Mouse (Mus musculus) heart, embryonic 12.5 days (tissue): ENCODE data around the gene Ints14. TPM values are rescaled to one million over a fixed set of nuclear protein-coding genes. Genes with fewer than 3 reads are reported as not detected.

Experiments used
- ATAC-seq: fragments of 200-750 bp; cut with Nextera tagmentation; 2 replicates; pipeline ENCODE4 v1.8.0; 2017; ENCODE audit warnings: moderate TSS enrichment, moderate library complexity; ENCODE audit not compliant: insufficient number of reproducible peaks, low FRiP score
- H3K27ac ChIP-seq: fragments of 300-500 bp; sonication (generic); 2 replicates; pipeline ENCODE4 v1.5.1; 2016; ENCODE audit warnings: mild to moderate bottlenecking, moderate library complexity; ENCODE audit not compliant: poor library complexity, severe bottlenecking
- H3K27me3 ChIP-seq: fragments of 300-500 bp; sonication (generic); replicated peaks from 2 replicates; pipeline ENCODE4 v1.6.1; 2016; ENCODE audit warnings: mild to moderate bottlenecking, moderate library complexity
- H3K36me3 ChIP-seq: fragments of 300-500 bp; sonication (generic); 2 replicates; pipeline ENCODE4 v1.6.1; 2016; ENCODE audit warnings: mild to moderate bottlenecking, moderate library complexity
- H3K4me1 ChIP-seq: fragments of 300-500 bp; sonication (generic); replicated peaks from 2 replicates; pipeline ENCODE4 v1.6.1; 2016; ENCODE audit warnings: mild to moderate bottlenecking
- H3K4me2 ChIP-seq: fragments of 300-500 bp; sonication (generic); 2 replicates; pipeline ENCODE4 v1.6.1; 2016; ENCODE audit warnings: mild to moderate bottlenecking, moderate library complexity
- H3K4me3 ChIP-seq: fragments of 300-500 bp; sonication (generic); 2 replicates; pipeline ENCODE4 v1.5.1; 2016; ENCODE audit warnings: mild to moderate bottlenecking
- H3K9ac ChIP-seq: fragments of 300-500 bp; sonication (generic); 2 replicates; pipeline ENCODE4 v1.6.1; 2016; ENCODE audit warnings: mild to moderate bottlenecking, moderate library complexity
- H3K9me3 ChIP-seq: fragments of 300-500 bp; sonication (generic); replicated peaks from 2 replicates; pipeline ENCODE4 v1.6.1; 2016; ENCODE audit warnings: mild to moderate bottlenecking, moderate library complexity
- WGBS: fragments of 180-500 bp; shearing (Covaris S2); methylation state at CpG from one replicate; pipeline ENCODE4 v1.1.7; 2016; 5-methylcytosine and 5-hydroxymethylcytosine counted together
- microRNA-seq: library from miRNA; unstranded; fragments of <30 nt; microRNA quantifications from one replicate; pipeline ENCODE4, GENCODE M21; 2017
- polyA plus RNA-seq: library from polyadenylated mRNA; unstranded; fragments of >200 nt; fragmentation: Nextera tagmentation; extraction: Ambion mirVana; gene quantifications from 2 replicates; pipeline ENCODE4 v1.2.1, GENCODE M21; 2016

Gene Ints14
- polyA plus RNA-seq, 1 experiment from 2014 or later: 45.2 TPM

GRCm38 (mm10) chr9:65032269-65033108, 71.8 kb downstream of the Ints14 start, which contains the start of gene Dpp8:
Gene Dpp8 (plus strand): TSS chr9:65032414.
- Histone ChIP-seq H3K4me2 (peak within 1 kb of the TSS; percentile 97), H3K4me3 (peak within 1 kb of the TSS; percentile 90), H3K27me3 (no peaks in the 10 kb centered on the region), H3K36me3 (peaks cover 5% of the 10 kb centered on the region), H3K4me1 (peaks cover 12% of the 10 kb centered on the region), H3K9ac (peak within 1 kb of the TSS; percentile 95), H3K9me3 (no peaks in the 10 kb centered on the region), H3K27ac (peak within 1 kb of the TSS; percentile 95)
- under 1% methylated on average over 75 of the region's 85 CpGs for WGBS
- peak; percentile 94 for ATAC-seq

GRCm38 (mm10) chr9:65036456-65036855, 75.8 kb downstream of the Ints14 start:
- ATAC-seq: no peak
- Histone ChIP-seq H3K36me3 (peaks cover 39% of the 10 kb centered on the region), H3K4me3 (no peak overlapping the region), H3K9me3 (no peaks in the 10 kb centered on the region), H3K9ac (no peak overlapping the region), H3K4me2 (no peak overlapping the region), H3K27ac (no peak overlapping the region), H3K4me1 (peaks cover 12% of the 10 kb centered on the region), H3K27me3 (no peaks in the 10 kb centered on the region)
- 97% methylated on average over 1 of the region's 1 CpGs for WGBS

Small RNA genes lying within 50 kb of the gene (microRNA-seq; reads per million reads assigned to microRNA genes)
- gene Gm25640: not detected

Other genes with a start within 250 kb of the Ints14 start
- 325 and 346 TPM in 2 replicates for gene Rab11a, start 223.1 kb upstream of the Ints14 start, polyA plus RNA-seq
- 5.4 and 8.0 TPM in 2 replicates for gene Dennd4a, start 149.6 kb upstream of the Ints14 start, polyA plus RNA-seq
- gene Slc24a1, start 9.3 kb upstream of the Ints14 start, polyA plus RNA-seq: 0.05 TPM in 2 replicates
- 62.8 and 64.0 TPM in 2 replicates for gene Hacd3, start 60.8 kb downstream of the Ints14 start, polyA plus RNA-seq
- gene Dpp8, start 71.5 kb downstream of the Ints14 start, polyA plus RNA-seq: 42.6 and 44.3 TPM in 2 replicates
- gene Igdcc4, start 140.6 kb downstream of the Ints14 start, polyA plus RNA-seq: 12.9 and 13.0 TPM in 2 replicates
- gene Igdcc3, start 180.3 kb downstream of the Ints14 start, polyA plus RNA-seq: 4.8 and 5.5 TPM in 2 replicates
- 5.0 and 5.8 TPM in 2 replicates for gene Parp16, start 234.4 kb downstream of the Ints14 start, polyA plus RNA-seq